Mouse (Mus musculus) hindbrain, embryonic 12.5 days (tissue): Measurements from ENCODE around the gene Atp8a1. TPM values are rescaled to one million over a fixed set of nuclear protein-coding genes. Genes with fewer than 3 reads are reported as not detected.
A peak's percentile ranks its signal among the peaks of the same experiment; 100 is the strongest.

ENCODE experiments used
- ATAC-seq: fragments of 200-750 bp; cut with Nextera tagmentation; 2 replicates; pipeline ENCODE4 v1.8.0; 2017; ENCODE audit warnings: moderate TSS enrichment; ENCODE audit not compliant: low FRiP score
- H3K27ac ChIP-seq: fragments of 300-500 bp; sonication (generic); 2 replicates; pipeline ENCODE4 v1.5.1; 2016; ENCODE audit warnings: mild to moderate bottlenecking
- H3K27me3 ChIP-seq: fragments of 300-500 bp; sonication (generic); 2 replicates; pipeline ENCODE4 v1.6.1; 2016; ENCODE audit warnings: mild to moderate bottlenecking
- H3K36me3 ChIP-seq: fragments of 300-500 bp; sonication (generic); 2 replicates; pipeline ENCODE4 v1.6.1; 2016; ENCODE audit warnings: mild to moderate bottlenecking
- H3K4me1 ChIP-seq: fragments of 300-500 bp; sonication (generic); 2 replicates; pipeline ENCODE4 v1.6.1; 2016
- H3K4me2 ChIP-seq: fragments of 300-500 bp; sonication (generic); replicated peaks from 2 replicates; pipeline ENCODE4 v1.6.1; 2016; ENCODE audit warnings: mild to moderate bottlenecking
- H3K4me3 ChIP-seq: fragments of 300-500 bp; sonication (generic); 2 replicates; pipeline ENCODE4 v1.5.1; 2016; ENCODE audit warnings: mild to moderate bottlenecking
- H3K9ac ChIP-seq: fragments of 300-500 bp; sonication (generic); 2 replicates; pipeline ENCODE4 v1.6.1; 2016; ENCODE audit warnings: mild to moderate bottlenecking, moderate library complexity
- H3K9me3 ChIP-seq: fragments of 300-500 bp; sonication (generic); replicated peaks from 2 replicates; pipeline ENCODE4 v1.6.1; 2016; ENCODE audit warnings: mild to moderate bottlenecking
- WGBS: fragments of 180-500 bp; shearing (Covaris S2); methylation state at CpG from one replicate; pipeline ENCODE4 v1.1.7; 2016; 5-methylcytosine and 5-hydroxymethylcytosine counted together
- polyA plus RNA-seq: library from polyadenylated mRNA; unstranded; fragments of >200 nt; fragmentation: Nextera tagmentation; extraction: Ambion mirVana; gene quantifications from 2 replicates; pipeline ENCODE4 v1.2.1, GENCODE M21; 2016

Gene Atp8a1
- polyA plus RNA-seq, 1 experiment from 2014 or later = 37.3 TPM

- no peak overlapping the region for H3K4me3 ChIP-seq
- H3K4me2 ChIP-seq = no peak overlapping the region
- no peaks in the 10 kb centered on the region for H3K36me3 ChIP-seq
- H3K9ac ChIP-seq = no peak overlapping the region
- ATAC-seq = no peak
- H3K9me3 ChIP-seq = no peaks in the 10 kb centered on the region
- WGBS = 97% methylated on average over 9 of the region's 9 CpGs
- H3K4me1 ChIP-seq = 0 out of 2 replicates have a peak, but pooled peaks cover 2% of the 10 kb centered on the region
- H3K27me3 ChIP-seq = no peaks in the 10 kb centered on the region
- no peak overlapping the region for H3K27ac ChIP-seq
Measured at GRCm38 (mm10) chr5:67690336-67690735, 156.9 kb downstream of the Atp8a1 start.

GRCm38 (mm10) chr5:67688001-67688400 lies 159.2 kb downstream of the Atp8a1 start:
- Histone ChIP-seq H3K4me3 (no peak overlapping the region), H3K4me1 (0 out of 2 replicates have a peak, but pooled peaks cover 2% of the 10 kb centered on the region), H3K9me3 (no peaks in the 10 kb centered on the region), H3K27me3 (no peaks in the 10 kb centered on the region), H3K27ac (no peak overlapping the region), H3K36me3 (no peaks in the 10 kb centered on the region), H3K4me2 (no peak overlapping the region), H3K9ac (no peak overlapping the region)
- ATAC-seq = no peak
- 90% methylated on average over 8 of the region's 8 CpGs for WGBS

- Histone ChIP-seq H3K4me1 (0 out of 2 replicates have a peak, but pooled peaks cover 2% of the 10 kb centered on the region), H3K36me3 (0 out of 2 replicates have a peak, but pooled peaks cover 8% of the 10 kb centered on the region), H3K27ac (no peak overlapping the region), H3K9me3 (no peaks in the 10 kb centered on the region), H3K9ac (no peak overlapping the region), H3K27me3 (no peaks in the 10 kb centered on the region), H3K4me2 (no peak overlapping the region), H3K4me3 (no peak overlapping the region)
- no peak for ATAC-seq
- 79% methylated on average over 7 of the region's 7 CpGs for WGBS
Measured at GRCm38 (mm10) chr5:67685906-67686305, 161.3 kb downstream of the Atp8a1 start.

- no peak overlapping the region for H3K4me2 ChIP-seq
- no peaks in the 10 kb centered on the region for H3K9me3 ChIP-seq
- 0 out of 2 replicates have a peak, but pooled peaks cover 2% of the 10 kb centered on the region for H3K4me1 ChIP-seq
- 0 out of 2 replicates have a peak, but pooled peaks cover 8% of the 10 kb centered on the region for H3K36me3 ChIP-seq
- ATAC-seq = no peak
- no peaks in the 10 kb centered on the region for H3K27me3 ChIP-seq
- H3K4me3 ChIP-seq = no peak overlapping the region
- WGBS = 72% methylated on average over 5 of the region's 5 CpGs
- H3K27ac ChIP-seq = no peak overlapping the region
- no peak overlapping the region for H3K9ac ChIP-seq
Measured at GRCm38 (mm10) chr5:67685461-67685860, 161.8 kb downstream of the Atp8a1 start.

GRCm38 (mm10) chr5:67678819-67679218 lies 168.4 kb downstream of the Atp8a1 start:
- WGBS = 83% methylated on average over 3 of the region's 3 CpGs
- Histone ChIP-seq H3K4me2 (no peak overlapping the region), H3K9me3 (no peaks in the 10 kb centered on the region), H3K27ac (no peak overlapping the region), H3K4me1 (no peaks in the 10 kb centered on the region), H3K27me3 (no peaks in the 10 kb centered on the region), H3K9ac (no peak overlapping the region), H3K4me3 (no peak overlapping the region), H3K36me3 (0 out of 2 replicates have a peak, but pooled peaks cover 8% of the 10 kb centered on the region)
- no peak for ATAC-seq

GRCm38 (mm10) chr5:67673008-67673407 lies 174.2 kb downstream of the Atp8a1 start:
- H3K9me3 ChIP-seq = no peaks in the 10 kb centered on the region
- WGBS = 70% methylated on average over 4 of the region's 4 CpGs
- H3K9ac ChIP-seq = no peak overlapping the region
- H3K27me3 ChIP-seq = no peaks in the 10 kb centered on the region; the same call in 1 of the 2 replicates
- H3K4me1 ChIP-seq = no peaks in the 10 kb centered on the region
- H3K4me3 ChIP-seq = no peak overlapping the region
- no peak for ATAC-seq
- H3K27ac ChIP-seq = no peak overlapping the region
- H3K36me3 ChIP-seq = 0 out of 2 replicates have a peak, but pooled peaks cover 3% of the 10 kb centered on the region
- no peak overlapping the region for H3K4me2 ChIP-seq

GRCm38 (mm10) chr5:67670158-67670557 lies 177.1 kb downstream of the Atp8a1 start:
- Histone ChIP-seq H3K9me3 (no peaks in the 10 kb centered on the region), H3K4me3 (no peak overlapping the region), H3K36me3 (0 out of 2 replicates have a peak, but pooled peaks cover 8% of the 10 kb centered on the region), H3K27ac (no peak overlapping the region), H3K27me3 (no peaks in the 10 kb centered on the region; the same call in 1 of the 2 replicates), H3K4me1 (no peaks in the 10 kb centered on the region), H3K9ac (no peak overlapping the region), H3K4me2 (no peak overlapping the region)
- 80% methylated on average over 6 of the region's 6 CpGs for WGBS
- ATAC-seq = no peak

- H3K27me3 ChIP-seq = peaks cover 1% of the 10 kb centered on the region
- H3K27ac ChIP-seq = no peak overlapping the region
- WGBS = 84% methylated on average over 13 of the region's 13 CpGs
Measured at GRCm38 (mm10) chr5:67669436-67669896, 177.8 kb downstream of the Atp8a1 start.

GRCm38 (mm10) chr5:67662715-67663114 lies 184.5 kb downstream of the Atp8a1 start:
- H3K4me1 ChIP-seq = peaks cover 2% of the 10 kb centered on the region; the same call in 1 of the 2 replicates
- H3K27me3 ChIP-seq = peaks cover 35% of the 10 kb centered on the region
- H3K4me2 ChIP-seq = no peak overlapping the region
- 0 out of 2 replicates have a peak, but pooled peaks cover 5% of the 10 kb centered on the region for H3K36me3 ChIP-seq
- H3K9ac ChIP-seq = no peak overlapping the region
- ATAC-seq = no peak
- H3K4me3 ChIP-seq = no peak overlapping the region
- 23% methylated on average over 6 of the region's 6 CpGs for WGBS
- H3K9me3 ChIP-seq = no peaks in the 10 kb centered on the region
- H3K27ac ChIP-seq = no peak overlapping the region

More at GRCm38 (mm10) chr5:67669436-67669896, 177.8 kb downstream of the Atp8a1 start:
- H3K4me3 ChIP-seq = no peak overlapping the region
- ATAC-seq = no peak
- H3K9ac ChIP-seq = no peak overlapping the region
- H3K9me3 ChIP-seq = no peaks in the 10 kb centered on the region
- no peaks in the 10 kb centered on the region for H3K4me1 ChIP-seq
- H3K4me2 ChIP-seq = no peak overlapping the region
- H3K36me3 ChIP-seq = 0 out of 2 replicates have a peak, but pooled peaks cover 8% of the 10 kb centered on the region

GRCm38 (mm10) chr5:67659864-67660263 lies 187.4 kb downstream of the Atp8a1 start:
- Histone ChIP-seq H3K9ac (no peak overlapping the region), H3K27ac (no peak overlapping the region)

GRCm38 (mm10) chr5:67656821-67657259 lies 190.4 kb downstream of the Atp8a1 start:
- Histone ChIP-seq H3K36me3 (0 out of 2 replicates have a peak, but pooled peaks cover 3% of the 10 kb centered on the region), H3K9ac (no peak overlapping the region), H3K9me3 (no peaks in the 10 kb centered on the region), H3K27ac (no peak overlapping the region), H3K4me1 (peaks cover 14% of the 10 kb centered on the region), H3K4me2 (no peak overlapping the region), H3K27me3 (peaks cover 43% of the 10 kb centered on the region), H3K4me3 (no peak overlapping the region)
- WGBS = 14% methylated on average over 13 of the region's 13 CpGs
- ATAC-seq = no peak

More at GRCm38 (mm10) chr5:67659864-67660263, 187.4 kb downstream of the Atp8a1 start:
- Histone ChIP-seq H3K9me3 (no peaks in the 10 kb centered on the region), H3K4me1 (peaks cover 16% of the 10 kb centered on the region), H3K27me3 (peaks cover 48% of the 10 kb centered on the region), H3K4me3 (no peak overlapping the region), H3K36me3 (no peaks in the 10 kb centered on the region), H3K4me2 (no peak overlapping the region)
- 88% methylated on average over 9 of the region's 9 CpGs for WGBS
- ATAC-seq = no peak

- Histone ChIP-seq H3K4me3 (no peak overlapping the region), H3K4me2 (no peak overlapping the region), H3K27me3 (peaks cover 36% of the 10 kb centered on the region), H3K4me1 (peaks cover 14% of the 10 kb centered on the region), H3K9ac (no peak overlapping the region), H3K36me3 (0 out of 2 replicates have a peak, but pooled peaks cover 3% of the 10 kb centered on the region), H3K27ac (0 out of 2 replicates have a peak overlapping the region, but pooled peaks have one; percentile 4), H3K9me3 (no peaks in the 10 kb centered on the region)
- 25% methylated on average over 14 of the region's 14 CpGs for WGBS
- no peak for ATAC-seq
Measured at GRCm38 (mm10) chr5:67655696-67656519, 191.3 kb downstream of the Atp8a1 start.
